Mouse (Mus musculus) lung, postnatal 0 days (tissue): Measurements from ENCODE around the gene Cryaa.

ENCODE experiments used
- CTCF ChIP-seq: IDR thresholded peaks from 2 replicates; pipeline ENCODE4 v1.5.1; 2016; ENCODE audit warnings: antibody characterized with exemption, mild to moderate bottlenecking
- EP300 ChIP-seq: IDR thresholded peaks from 2 replicates; pipeline ENCODE4 v1.6.1; 2016; ENCODE audit warnings: antibody characterized with exemption, mild to moderate bottlenecking, control low read depth

- TF ChIP-seq CTCF (no peak), EP300 (no peak)
Measured at GRCm38 (mm10) chr17:31680450-31680849, 2.8 kb downstream of the Cryaa start.
